Mouse (Mus musculus) testis, adult 2 months (tissue): ENCODE measurements at regions not wholly inside any gene's neighbourhood (a gene's known extent, or its start where the extent isn't known, plus 50 kb on each side); places are given as distances from the start of the nearest gene placed in this dataset.

Experiments
- CTCF ChIP-seq: fragments of 200-500 bp; IDR thresholded peaks from 2 replicates; pipeline ENCODE4 v1.5.1; 2012; ENCODE audit warnings: low read depth, mild to moderate bottlenecking, inconsistent platforms, low read length, moderate library complexity; ENCODE audit not compliant: control insufficient read depth, insufficient read depth, insufficient replicate concordance
- POLR2A ChIP-seq: fragments of 200-500 bp; IDR thresholded peaks from 2 replicates; pipeline ENCODE4 v1.6.1; 2012; ENCODE audit warnings: low read depth, mild to moderate bottlenecking, inconsistent platforms, low read length, moderate library complexity; ENCODE audit not compliant: control insufficient read depth

DNA sequence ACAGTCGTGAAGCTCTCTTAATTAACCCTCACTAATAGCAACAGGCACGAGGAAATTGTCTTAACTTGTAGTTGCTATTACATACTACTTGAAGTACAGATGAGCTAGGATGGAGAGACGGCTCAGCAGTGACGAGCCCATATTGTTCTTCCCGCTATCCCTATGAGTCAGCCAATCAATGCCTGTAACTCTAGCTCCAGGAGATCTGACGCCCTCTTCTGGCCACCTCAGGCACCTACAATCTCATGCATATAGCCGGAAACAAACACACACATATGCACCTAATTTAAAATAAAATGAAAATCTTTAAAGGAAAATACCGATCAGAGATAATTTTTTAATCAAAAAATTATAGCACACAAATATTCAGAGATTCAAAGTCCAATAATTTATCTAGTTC, 125.3 kb upstream of the Fn1 start:
- TF ChIP-seq POLR2A, result no peak
- peak; percentile 26; the same call in 1 of the 2 replicates for TF ChIP-seq CTCF
